Mouse (Mus musculus) stomach, postnatal 0 days (tissue): ENCODE measurements at regions not wholly inside any gene's neighbourhood (a gene's known extent, or its start where the extent isn't known, plus 50 kb on each side); places are given as distances from the start of the nearest gene placed in this dataset.
A peak's percentile ranks its signal among the peaks of the same experiment; 100 is the strongest.

ENCODE experiments used
- ATAC-seq: fragments of 200-750 bp; cut with Nextera tagmentation; 2 replicates; pipeline ENCODE4 v1.8.0; 2017; ENCODE audit not compliant: low FRiP score, low TSS enrichment
- DNase-seq: peaks from one replicate; pipeline ENCODE4 v3.0.0-alpha.2; 2016; ENCODE audit warnings: low spot score
- H3K27ac ChIP-seq: fragments of 300-500 bp; sonication (generic); replicated peaks from 2 replicates; pipeline ENCODE4 v1.5.1; 2014; ENCODE audit warnings: mild to moderate bottlenecking, control low read depth
- H3K27me3 ChIP-seq: fragments of 300-500 bp; sonication (generic); 2 replicates; pipeline ENCODE4 v1.6.1; 2014; ENCODE audit warnings: low read length; ENCODE audit not compliant: control insufficient read depth, insufficient read depth
- H3K36me3 ChIP-seq: fragments of 300-500 bp; sonication (generic); 2 replicates; pipeline ENCODE4 v1.6.1; 2014; ENCODE audit warnings: low read length, mixed read lengths; ENCODE audit not compliant: control insufficient read depth, insufficient read depth
- H3K4me1 ChIP-seq: fragments of 300-500 bp; sonication (generic); replicated peaks from 2 replicates; pipeline ENCODE4 v1.6.1; 2014; ENCODE audit warnings: antibody characterized with exemption; ENCODE audit not compliant: control insufficient read depth, insufficient read depth
- H3K4me2 ChIP-seq: fragments of 300-500 bp; sonication (generic); replicated peaks from 2 replicates; pipeline ENCODE4 v1.6.1; 2014; ENCODE audit warnings: low read depth, mild to moderate bottlenecking, control low read depth, moderate library complexity
- H3K4me3 ChIP-seq: fragments of 300-500 bp; sonication (generic); 2 replicates; pipeline ENCODE4 v1.5.1; 2014; ENCODE audit warnings: low read depth, low read length, control low read depth
- H3K9ac ChIP-seq: fragments of 300-500 bp; sonication (generic); 2 replicates; pipeline ENCODE4 v1.6.1; 2014; ENCODE audit warnings: mild to moderate bottlenecking, low read length, control low read depth, mixed read lengths
- H3K9me3 ChIP-seq: fragments of 300-500 bp; sonication (generic); 2 replicates; pipeline ENCODE4 v1.6.1; 2016; ENCODE audit warnings: low read length; ENCODE audit not compliant: control insufficient read depth
- CTCF ChIP-seq: IDR thresholded peaks from 2 replicates; pipeline ENCODE4 v1.5.1; 2016; ENCODE audit warnings: antibody characterized with exemption, low read depth, mild to moderate bottlenecking, moderate library complexity
- EP300 ChIP-seq: optimal IDR thresholded peaks from 2 replicates; pipeline ENCODE3; 2016; ENCODE audit warnings: antibody characterized with exemption
- WGBS: fragments of 180-500 bp; shearing (Covaris S2); extraction: QIAGEN DNeasy Blood & Tissue Kit; methylation state at CpG from one replicate; pipeline ENCODE4 v1.1.7; 2014; 5-methylcytosine and 5-hydroxymethylcytosine counted together

- H3K36me3 ChIP-seq: no peaks in the 10 kb centered on the region
- TF ChIP-seq CTCF: no peak
- no peak for TF ChIP-seq EP300
- 70% methylated on average over 8 of the region's 8 CpGs for WGBS
- no peak overlapping the region for H3K27ac ChIP-seq
- H3K9me3 ChIP-seq: no peaks in the 10 kb centered on the region
- no peaks in the 10 kb centered on the region for H3K4me1 ChIP-seq
- no peak overlapping the region for H3K4me2 ChIP-seq
- H3K9ac ChIP-seq: no peak overlapping the region
- DNase-seq (no peak), ATAC-seq (no peak)
- no peak overlapping the region for H3K4me3 ChIP-seq
- no peaks in the 10 kb centered on the region for H3K27me3 ChIP-seq
Observed at GRCm38 (mm10) chr7:37394965-37395426, 378.4 kb downstream of the Zfp536 start.

DNA sequence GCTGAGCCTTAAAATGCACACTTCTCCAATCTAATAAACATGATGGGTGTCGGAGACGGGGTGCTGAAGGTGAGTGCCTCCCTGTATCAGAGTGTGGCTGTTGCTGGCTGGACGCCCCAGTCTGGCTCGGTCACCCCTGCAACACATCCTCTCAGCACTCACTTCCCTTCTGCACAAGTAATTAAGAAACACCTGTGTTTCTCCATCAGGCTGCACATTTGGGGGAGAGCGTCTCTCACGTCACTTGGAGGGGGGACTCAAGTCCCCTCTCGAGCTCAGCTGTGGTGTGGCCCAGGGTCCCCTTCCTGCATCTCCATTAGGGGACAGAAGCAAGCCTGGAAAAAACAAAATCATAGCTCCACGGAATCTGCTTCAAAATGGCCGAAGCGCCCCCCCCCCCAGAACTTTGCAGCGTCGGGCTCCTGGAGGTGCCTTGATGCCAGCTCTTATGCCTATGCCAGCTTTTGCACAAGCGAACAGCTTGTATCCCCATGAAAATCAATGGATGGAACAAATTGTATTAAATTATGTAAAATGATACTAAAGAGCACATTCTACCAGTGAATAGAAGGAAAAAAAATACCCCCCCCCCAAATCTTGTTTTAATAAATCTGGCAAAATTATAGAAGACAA is 377.4 kb downstream of the Zfp536 start:
- ATAC-seq (no peak), DNase-seq (no peak)
- 79% methylated on average over 13 of the region's 13 CpGs for WGBS
- Histone ChIP-seq H3K4me3 (no peak overlapping the region), H3K36me3 (no peaks in the 10 kb centered on the region), H3K4me2 (no peak overlapping the region), H3K27ac (no peak overlapping the region), H3K9ac (no peak overlapping the region), H3K4me1 (no peaks in the 10 kb centered on the region), H3K9me3 (no peaks in the 10 kb centered on the region), H3K27me3 (no peaks in the 10 kb centered on the region)
- TF ChIP-seq CTCF (no peak), EP300 (no peak)

GRCm38 (mm10) chr7:37403483-37403882 is 370.0 kb downstream of the Zfp536 start:
- H3K27ac ChIP-seq: no peak overlapping the region
- no peaks in the 10 kb centered on the region for H3K4me1 ChIP-seq
- no peak overlapping the region for H3K4me3 ChIP-seq
- no peaks in the 10 kb centered on the region for H3K9me3 ChIP-seq
- ATAC-seq (no peak), DNase-seq (no peak)
- WGBS: 95% methylated on average over 2 of the region's 2 CpGs
- H3K36me3 ChIP-seq: no peaks in the 10 kb centered on the region
- H3K4me2 ChIP-seq: no peak overlapping the region
- no peaks in the 10 kb centered on the region for H3K27me3 ChIP-seq
- no peak overlapping the region for H3K9ac ChIP-seq
- TF ChIP-seq CTCF: no peak
- TF ChIP-seq EP300: no peak

DNA sequence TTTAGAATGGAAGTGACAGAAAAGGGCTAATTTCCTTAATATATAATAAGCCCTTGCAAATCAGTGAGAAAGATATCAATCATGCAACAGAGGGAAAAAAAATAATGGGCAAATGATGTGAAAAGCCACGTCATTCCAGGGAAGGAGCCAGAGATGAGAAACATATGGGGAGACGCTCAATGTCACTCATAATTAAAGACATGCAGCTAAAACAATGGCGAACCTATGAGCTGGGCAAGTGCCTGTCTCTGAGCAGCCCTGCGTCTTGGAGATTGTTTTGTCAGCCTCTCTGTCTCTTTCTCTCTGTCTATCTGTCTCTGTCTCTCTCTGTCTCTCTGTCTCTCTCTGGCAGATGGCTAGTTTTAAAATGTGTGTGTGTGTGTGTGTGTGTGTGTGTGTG is 360.1 kb downstream of the Zfp536 start:
- Histone ChIP-seq H3K27me3 (no peaks in the 10 kb centered on the region), H3K4me1 (no peaks in the 10 kb centered on the region), H3K36me3 (no peaks in the 10 kb centered on the region), H3K4me3 (no peak overlapping the region), H3K27ac (no peak overlapping the region), H3K9ac (no peak overlapping the region), H3K4me2 (no peak overlapping the region), H3K9me3 (no peaks in the 10 kb centered on the region)
- no peak for TF ChIP-seq CTCF
- no peak for TF ChIP-seq EP300
- no peak for ATAC-seq
- WGBS: 57% methylated on average over 4 of the region's 4 CpGs
- DNase-seq: no peak

DNA sequence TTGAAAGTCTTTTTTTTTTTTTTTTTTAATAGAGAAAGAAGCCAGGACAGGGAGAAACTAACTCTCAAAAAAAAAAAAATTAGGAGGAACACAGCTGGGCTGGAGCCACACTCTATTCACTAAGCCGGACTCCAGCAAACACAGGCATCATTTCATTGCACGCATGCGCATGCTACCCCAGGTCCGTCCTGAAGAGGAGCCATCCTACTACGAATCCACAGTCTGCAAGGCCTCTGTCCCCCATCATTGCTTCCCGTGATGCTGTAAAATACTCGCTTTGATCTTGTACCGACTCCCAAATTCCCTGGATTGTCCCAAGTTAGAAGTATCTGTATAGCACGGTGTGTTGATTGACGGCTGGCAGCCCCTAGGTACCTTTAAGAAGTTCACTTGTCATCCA is 351.7 kb downstream of the Zfp536 start:
- no peak for TF ChIP-seq EP300
- TF ChIP-seq CTCF: peak; percentile 52
- Histone ChIP-seq H3K9me3 (no peaks in the 10 kb centered on the region), H3K4me1 (no peaks in the 10 kb centered on the region), H3K27ac (no peak overlapping the region), H3K27me3 (no peaks in the 10 kb centered on the region), H3K9ac (no peak overlapping the region), H3K36me3 (no peaks in the 10 kb centered on the region), H3K4me3 (no peak overlapping the region), H3K4me2 (no peak overlapping the region)
- no peak for ATAC-seq
- WGBS: 81% methylated on average over 10 of the region's 10 CpGs
- no peak for DNase-seq
